Mouse (Mus musculus) spleen, adult 2 months (tissue): ENCODE data around the gene Tmprss6. TPM values are rescaled to one million over a fixed set of nuclear protein-coding genes. Genes with fewer than 3 reads are reported as not detected.

Source experiments
- DNase-seq, 2 experiments: peaks; one replicate each; pipeline versions ENCODE4 v3.0.0 to v3.0.0-alpha.2; 2012 to 2021; ENCODE audit warnings: low spot score in 2 of 2, low read depth in 1 of 2
- H3K27ac ChIP-seq: fragments of 200-500 bp; 2 replicates; pipeline ENCODE4 v1.5.1; 2012; ENCODE audit warnings: low read length, inconsistent platforms; ENCODE audit not compliant: insufficient read depth
- H3K27me3 ChIP-seq: fragments of 200-500 bp; 2 replicates; pipeline ENCODE4 v1.6.1; 2012; ENCODE audit warnings: mild to moderate bottlenecking, moderate library complexity, low read length, inconsistent platforms; ENCODE audit not compliant: control insufficient read depth, insufficient read depth
- H3K36me3 ChIP-seq: fragments of 200-500 bp; 2 replicates; pipeline ENCODE4 v1.6.1; 2012; ENCODE audit warnings: mild to moderate bottlenecking, low read length, inconsistent platforms; ENCODE audit not compliant: control insufficient read depth, insufficient read depth
- H3K4me1 ChIP-seq: fragments of 200-500 bp; 2 replicates; pipeline ENCODE4 v1.6.1; 2011; ENCODE audit warnings: inconsistent platforms; ENCODE audit not compliant: control insufficient read depth, insufficient read depth, insufficient read length
- H3K4me3 ChIP-seq: fragments of 200-500 bp; 2 replicates; pipeline ENCODE4 v1.5.1; 2011; ENCODE audit warnings: mild to moderate bottlenecking, inconsistent platforms; ENCODE audit not compliant: insufficient read depth, insufficient read length; ENCODE audit errors: extremely low read depth
- CTCF ChIP-seq: fragments of 200-500 bp; IDR thresholded peaks from 2 replicates; pipeline ENCODE4 v1.5.1; 2011; ENCODE audit warnings: mild to moderate bottlenecking, inconsistent platforms; ENCODE audit not compliant: insufficient read depth, insufficient read length, insufficient replicate concordance; ENCODE audit errors: extremely low read depth
- POLR2A ChIP-seq: fragments of 200-500 bp; IDR thresholded peaks from 2 replicates; pipeline ENCODE4 v1.6.1; 2011; ENCODE audit warnings: low read depth, low read length, inconsistent platforms
- WGBS: fragments of 180-500 bp; shearing (Covaris S2); methylation state at CpG from one replicate; pipeline ENCODE4 v1.1.7; 2018; 5-methylcytosine and 5-hydroxymethylcytosine counted together
- polyA plus RNA-seq: library from polyadenylated mRNA; depleted of rRNA; stranded (reverse); fragments of >200 nt; gene quantifications from 2 replicates; pipeline ENCODE4 v1.2.3, GENCODE M21; 2012

Gene Tmprss6
- polyA plus RNA-seq, 1 experiment = 0.21 TPM

GRCm38 (mm10) chr15:78478073-78478472 lies 9.6 kb upstream of the Tmprss6 start:
- H3K27ac ChIP-seq = peak overlapping the region; percentile 9; the same call in 1 of the 2 replicates
- H3K27me3 ChIP-seq = no peaks in the 10 kb centered on the region
- TF ChIP-seq CTCF = no peak
- no peak for TF ChIP-seq POLR2A
- H3K4me3 ChIP-seq = no peak overlapping the region
- peaks cover 17% of the 10 kb centered on the region; the same call in 1 of the 2 replicates for H3K4me1 ChIP-seq
- DNase-seq = no peak
- H3K36me3 ChIP-seq = no peaks in the 10 kb centered on the region
- 90% methylated on average over 4 of the region's 4 CpGs for WGBS

- TF ChIP-seq CTCF (no peak), POLR2A (no peak)
- Histone ChIP-seq H3K4me3 (no peak overlapping the region), H3K27me3 (no peaks in the 10 kb centered on the region)
These were observed 8.4 kb upstream of the Tmprss6 start for GRCm38 (mm10) chr15:78476878-78477277.

DNA sequence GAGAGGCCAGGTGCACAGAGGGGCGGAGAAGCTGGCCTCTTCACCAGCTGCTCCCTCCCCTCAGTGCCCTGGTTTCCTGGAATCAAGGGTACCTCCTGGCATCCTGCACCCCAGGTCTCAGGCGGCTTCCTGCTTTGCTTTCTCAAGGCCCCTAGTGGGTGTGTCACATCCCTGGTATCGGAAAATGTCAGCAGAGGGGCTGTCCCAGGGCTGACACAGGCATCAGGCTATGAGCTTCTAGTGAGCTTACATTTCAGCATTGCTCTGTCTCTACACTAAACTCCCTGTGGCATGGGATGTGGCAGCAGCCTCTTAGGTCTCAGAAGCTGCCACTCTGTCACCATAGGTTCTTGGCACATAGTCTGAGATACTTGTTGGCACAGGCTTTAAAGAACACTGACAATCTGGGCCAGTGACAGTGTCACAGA lies 7.2 kb upstream of the Tmprss6 start:
- H3K4me1 ChIP-seq = peaks cover 17% of the 10 kb centered on the region; the same call in 1 of the 2 replicates
- no peaks in the 10 kb centered on the region for H3K36me3 ChIP-seq
- no peak for TF ChIP-seq CTCF
- TF ChIP-seq POLR2A = no peak
- H3K27ac ChIP-seq = peak overlapping the region; percentile 34
- no peaks in the 10 kb centered on the region for H3K27me3 ChIP-seq
- no peak overlapping the region for H3K4me3 ChIP-seq
- peak; percentile 25 for DNase-seq
- 11% methylated on average over 3 of the region's 3 CpGs for WGBS

More at GRCm38 (mm10) chr15:78476878-78477277, 8.4 kb upstream of the Tmprss6 start:
- no peak for DNase-seq
- Histone ChIP-seq H3K36me3 (no peaks in the 10 kb centered on the region), H3K4me1 (peaks cover 17% of the 10 kb centered on the region; the same call in 1 of the 2 replicates), H3K27ac (no peak overlapping the region)
- WGBS = 86% methylated on average over 1 of the region's 1 CpGs

- 87% methylated on average over 6 of the region's 6 CpGs for WGBS
- Histone ChIP-seq H3K27ac (no peak overlapping the region), H3K36me3 (no peaks in the 10 kb centered on the region), H3K4me3 (no peak overlapping the region), H3K4me1 (peaks cover 17% of the 10 kb centered on the region; the same call in 1 of the 2 replicates), H3K27me3 (no peaks in the 10 kb centered on the region)
- DNase-seq = no peak
- TF ChIP-seq CTCF (no peak), POLR2A (no peak)
These were observed 5.0 kb upstream of the Tmprss6 start for GRCm38 (mm10) chr15:78473442-78473841.

GRCm38 (mm10) chr15:78471902-78472301 lies 3.5 kb upstream of the Tmprss6 start:
- H3K36me3 ChIP-seq = no peaks in the 10 kb centered on the region
- no peak overlapping the region for H3K4me3 ChIP-seq
- no peak for TF ChIP-seq POLR2A
- TF ChIP-seq CTCF = no peak
- peaks cover 12% of the 10 kb centered on the region; the same call in 1 of the 2 replicates for H3K4me1 ChIP-seq
- WGBS = 45% methylated on average over 7 of the region's 7 CpGs
- H3K27me3 ChIP-seq = no peaks in the 10 kb centered on the region
- DNase-seq = no peak
- no peak overlapping the region for H3K27ac ChIP-seq

DNA sequence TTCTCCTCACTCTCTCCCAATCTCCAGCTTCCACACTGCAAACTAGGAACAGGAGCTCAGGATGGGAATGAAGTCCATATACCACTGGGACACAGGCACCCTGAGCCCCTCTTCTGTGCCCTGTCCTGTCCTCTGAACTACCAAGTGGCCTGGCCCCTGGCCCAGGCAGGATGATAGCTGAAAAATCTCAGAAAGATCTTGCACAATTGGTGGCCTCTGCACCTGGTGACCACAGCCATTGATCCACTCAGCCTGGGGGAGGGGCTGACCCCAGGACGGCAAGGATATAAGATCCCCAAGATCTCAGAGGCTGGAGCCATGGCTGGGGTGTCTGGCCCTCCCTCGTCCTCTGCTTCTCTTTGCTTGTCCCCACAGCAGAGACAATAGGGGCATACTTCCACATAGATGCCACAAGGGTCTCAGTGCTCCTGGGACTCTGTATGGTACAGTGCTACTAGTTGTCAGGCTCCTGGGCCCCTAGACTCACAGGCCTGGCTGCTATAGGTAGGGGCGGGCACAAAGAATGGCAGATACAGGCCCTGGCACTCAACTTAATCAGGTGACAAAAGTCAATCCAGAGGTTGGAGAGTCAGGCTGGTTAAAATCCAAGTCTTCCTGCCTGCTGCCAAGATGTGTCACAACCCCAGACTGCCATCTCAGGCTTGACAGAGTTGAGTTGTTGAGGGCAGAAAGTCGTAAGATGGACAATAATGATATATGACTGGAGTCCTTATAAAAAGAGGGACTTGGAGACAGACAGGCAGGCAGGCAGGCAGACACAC lies 2.3 kb upstream of the Tmprss6 start:
- no peaks in the 10 kb centered on the region for H3K27me3 ChIP-seq
- H3K4me1 ChIP-seq = peaks cover 3% of the 10 kb centered on the region; the same call in 1 of the 2 replicates
- 92% methylated on average over 4 of the region's 4 CpGs for WGBS
- H3K36me3 ChIP-seq = no peaks in the 10 kb centered on the region
- TF ChIP-seq POLR2A (no peak), CTCF (no peak)
- no peak overlapping the region for H3K4me3 ChIP-seq
- no peak for DNase-seq
- H3K27ac ChIP-seq = no peak overlapping the region

DNA sequence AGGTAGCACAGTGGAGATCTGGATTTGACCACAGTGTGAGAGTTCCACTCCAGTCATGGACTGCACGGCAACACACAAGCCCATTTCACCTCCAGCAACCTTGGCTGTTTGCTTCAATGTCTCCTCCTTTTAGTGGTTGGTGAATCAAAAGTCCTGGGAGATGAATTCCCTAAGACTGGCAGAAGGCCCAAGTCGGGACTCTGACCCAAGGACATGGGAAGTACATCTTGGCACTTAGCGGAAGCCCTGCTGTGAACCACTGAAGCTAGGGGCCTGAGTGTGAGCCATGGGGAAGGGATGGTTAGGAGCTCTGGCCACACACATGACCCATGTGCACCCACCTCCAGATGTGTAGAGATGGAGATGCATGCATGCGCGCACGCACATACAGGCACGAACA lies 864 bp downstream of the Tmprss6 start:
- H3K27me3 ChIP-seq = no peaks in the 10 kb centered on the region
- DNase-seq = no peak
- H3K36me3 ChIP-seq = no peaks in the 10 kb centered on the region
- H3K4me3 ChIP-seq = no peak overlapping the region
- H3K4me1 ChIP-seq = no peaks in the 10 kb centered on the region
- H3K27ac ChIP-seq = no peak overlapping the region
- TF ChIP-seq CTCF (no peak), POLR2A (no peak)
- 92% methylated on average over 7 of the region's 7 CpGs for WGBS
